Mouse (Mus musculus): ENCODE results near the gene Anpep.

Gene Anpep

GRCm38 (mm10) chr7:79867861-79868260, 7.0 kb upstream of the Anpep start:
- in situ Hi-C loops (cut with MboI, MseI) = no loop called here

DNA sequence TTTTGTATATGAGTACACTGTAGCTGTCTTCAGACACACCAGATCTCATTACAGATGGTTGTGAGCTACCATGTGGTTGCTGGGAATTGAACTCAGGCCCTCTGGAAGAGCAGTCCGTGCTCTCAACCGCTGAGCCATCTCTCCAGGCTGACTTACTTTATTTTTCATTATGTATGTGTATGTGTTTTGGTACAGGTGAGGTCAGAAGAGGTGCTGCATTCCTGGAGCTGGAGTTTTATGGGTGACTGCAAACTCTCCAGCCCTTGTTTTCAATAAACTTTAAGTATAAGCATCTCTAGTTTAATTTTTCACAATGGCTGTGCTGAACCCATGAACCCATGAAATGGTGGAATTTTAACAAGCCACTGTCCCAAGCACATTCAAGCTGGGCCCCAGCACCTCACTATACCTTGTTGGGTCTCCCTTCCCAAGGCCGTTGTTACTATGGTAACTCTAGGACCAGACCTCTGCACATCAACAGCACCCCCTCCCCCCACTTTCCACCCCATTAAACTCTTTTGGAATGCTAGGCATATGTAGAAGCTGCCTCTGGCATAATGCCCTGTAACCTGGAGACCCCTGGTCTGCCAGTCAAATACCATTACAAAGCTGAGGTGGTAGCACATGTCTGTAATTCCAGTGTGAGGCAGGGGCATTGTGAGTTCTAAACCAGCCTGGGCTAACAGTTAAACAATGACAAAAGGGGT, 5.6 kb upstream of the Anpep start:
- in situ Hi-C loops (cut with MboI, MseI) = no loop called here

DNA sequence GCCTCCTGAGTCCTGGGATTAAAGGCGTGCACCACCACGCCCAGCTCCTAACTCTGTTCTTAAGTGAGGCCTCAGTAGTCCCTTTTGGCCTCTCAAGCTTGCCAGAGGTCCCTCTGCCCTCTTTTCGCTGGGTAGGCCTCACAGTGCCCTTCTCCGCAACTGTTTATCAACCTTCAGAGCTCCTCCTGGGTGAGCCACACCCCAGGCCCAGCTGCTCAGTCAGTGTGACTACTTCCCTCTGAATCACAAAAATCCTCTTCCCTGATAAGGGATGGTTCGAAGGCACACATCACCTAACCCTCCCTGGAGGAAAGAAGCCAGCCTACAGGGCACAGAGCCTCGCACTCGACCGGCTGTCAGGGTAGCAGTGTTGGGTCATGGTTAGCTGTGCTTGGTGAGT, 935 bp upstream of the Anpep start:
- in situ Hi-C loops (cut with MboI, MseI) = no loop called here

DNA sequence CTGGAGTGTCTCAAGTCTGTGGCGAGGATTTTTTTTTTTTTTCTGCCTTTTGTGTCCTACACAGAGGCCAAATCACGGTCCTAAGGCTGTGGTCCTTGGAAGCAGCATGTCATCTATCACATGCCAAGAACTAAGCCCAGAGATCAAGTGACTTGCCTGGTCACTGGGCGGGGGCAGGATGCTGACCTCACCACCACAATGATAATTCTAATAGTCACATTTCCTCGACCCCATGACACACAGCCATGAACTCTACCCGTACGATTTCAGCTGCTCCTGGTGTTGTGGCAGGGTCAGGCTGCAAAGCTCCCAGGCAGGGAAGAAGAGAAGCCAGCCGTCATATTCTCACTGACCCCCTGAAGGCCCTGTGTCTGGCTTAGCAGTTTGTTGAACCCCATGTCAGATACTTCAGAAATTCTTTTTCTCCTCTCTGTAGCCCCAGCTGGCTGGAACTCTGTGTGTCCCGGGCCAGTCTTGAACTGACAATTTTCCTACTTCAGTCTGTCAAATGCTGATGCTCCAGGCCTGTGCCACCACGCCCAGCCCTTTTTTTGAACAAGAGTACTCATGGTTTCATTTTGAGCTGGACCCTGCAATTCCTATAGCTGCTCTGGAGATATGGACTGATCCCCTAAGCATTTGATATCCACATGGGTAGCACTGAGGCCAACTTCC, 1.8 kb downstream of the Anpep start:
- in situ Hi-C loops (cut with MboI, MseI) = no loop called here

GRCm38 (mm10) chr7:79858202-79858934, 2.5 kb downstream of the Anpep start:
- in situ Hi-C loops (cut with MboI, MseI) = no loop called here

DNA sequence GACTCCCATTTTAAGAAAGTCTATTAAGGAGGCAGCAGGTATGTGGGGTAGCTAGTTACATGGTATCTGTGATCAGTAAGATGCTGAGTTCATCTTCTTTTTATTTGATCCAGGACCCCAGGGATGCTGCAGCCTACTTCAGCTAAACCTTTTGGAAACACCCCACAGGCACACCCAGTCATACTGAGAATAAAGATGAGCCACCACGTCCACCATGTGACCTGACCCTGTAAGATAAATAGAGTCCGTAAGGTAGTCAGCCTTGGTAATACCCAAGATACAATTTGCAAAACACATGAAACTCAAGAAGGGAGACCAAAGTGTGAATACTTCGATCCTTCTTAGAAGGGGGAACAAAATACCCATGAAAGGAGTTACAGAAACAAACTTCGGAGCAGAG, 4.6 kb downstream of the Anpep start:
- in situ Hi-C loops (cut with MboI, MseI) = no loop called here

- in situ Hi-C loops (cut with MboI, MseI) = no loop called here
Measured at GRCm38 (mm10) chr7:79847456-79848451, 13.1 kb downstream of the Anpep start.

GRCm38 (mm10) chr7:79846342-79846741, 14.5 kb downstream of the Anpep start:
- in situ Hi-C loops (cut with MboI, MseI) = no loop called here

DNA sequence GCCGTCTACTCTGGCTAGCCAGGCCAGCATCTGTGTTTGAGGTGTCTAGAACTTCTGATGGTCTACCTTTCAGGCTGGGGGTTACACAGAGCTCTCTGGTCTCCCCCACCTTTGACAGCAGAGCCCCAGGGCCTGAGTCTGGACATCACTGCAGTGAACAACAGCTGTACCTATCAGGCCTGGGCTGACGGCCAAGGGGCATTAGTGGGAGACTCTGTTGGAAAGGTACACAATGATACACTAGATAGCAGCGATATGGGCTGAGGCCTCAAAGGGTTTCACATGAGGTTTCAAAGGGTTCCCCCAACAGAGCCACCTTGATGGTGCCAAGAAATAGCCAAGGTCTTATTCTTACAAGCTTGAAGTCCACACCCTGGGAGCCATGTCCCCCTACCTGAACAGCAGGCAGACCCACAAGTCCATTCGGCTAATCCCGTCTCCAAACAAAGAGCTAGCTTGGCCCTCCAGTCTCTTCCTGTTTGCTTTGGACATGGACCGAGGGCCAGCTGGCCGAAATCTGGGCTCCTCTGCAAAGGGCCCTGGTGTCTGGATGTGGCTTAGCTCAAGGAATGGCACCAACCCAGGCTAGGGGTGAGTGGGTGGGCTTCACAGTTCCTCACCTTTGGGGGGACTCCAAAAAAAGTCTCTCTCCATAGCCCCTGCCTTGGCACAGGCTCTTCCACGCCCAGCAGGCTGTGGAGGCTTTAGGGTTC, 16.6 kb downstream of the Anpep start:
- in situ Hi-C loops (cut with MboI, MseI) = no loop called here

DNA sequence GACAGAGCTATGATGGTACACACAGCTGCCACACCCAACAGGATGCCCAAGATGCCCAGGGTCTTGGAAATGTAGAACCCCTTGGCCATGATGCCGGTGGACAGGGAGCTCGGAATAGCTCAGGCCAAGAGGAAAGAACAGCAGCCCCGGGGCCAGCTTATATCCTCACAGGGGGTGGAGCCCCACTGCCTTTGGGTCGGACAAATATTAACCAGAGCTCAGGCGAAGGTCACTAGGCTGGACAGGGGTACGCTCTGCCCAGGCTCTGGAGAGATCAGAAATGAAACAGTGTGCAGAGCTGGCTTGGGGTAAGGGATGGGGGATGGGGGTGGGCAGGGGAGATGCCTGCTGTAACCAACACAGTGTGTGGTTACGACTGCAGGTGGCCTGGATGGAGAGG, 18.7 kb downstream of the Anpep start:
- in situ Hi-C loops (cut with MboI, MseI) = no loop called here

DNA sequence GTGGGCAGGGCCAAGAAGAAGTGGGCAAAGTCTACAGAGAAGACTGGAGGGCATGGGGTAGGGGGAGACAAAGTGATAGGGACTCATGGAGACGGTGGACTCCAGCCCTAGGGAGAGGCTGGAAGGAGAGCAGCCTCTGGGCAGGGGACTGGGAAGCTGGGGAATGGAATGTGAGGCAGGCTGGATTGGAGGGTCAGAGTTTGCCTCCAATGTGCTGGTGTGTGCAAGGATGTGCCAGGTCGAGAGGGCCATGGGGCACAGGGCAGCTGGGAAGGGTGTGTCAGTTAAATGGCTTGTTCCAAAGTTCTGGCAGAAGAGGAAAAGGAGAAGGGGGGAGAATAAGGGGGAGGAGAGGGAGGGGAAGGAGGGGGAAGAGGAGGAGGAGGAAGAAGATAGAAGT, 23.6 kb downstream of the Anpep start:
- in situ Hi-C loops (cut with MboI, MseI) = no loop called here

DNA sequence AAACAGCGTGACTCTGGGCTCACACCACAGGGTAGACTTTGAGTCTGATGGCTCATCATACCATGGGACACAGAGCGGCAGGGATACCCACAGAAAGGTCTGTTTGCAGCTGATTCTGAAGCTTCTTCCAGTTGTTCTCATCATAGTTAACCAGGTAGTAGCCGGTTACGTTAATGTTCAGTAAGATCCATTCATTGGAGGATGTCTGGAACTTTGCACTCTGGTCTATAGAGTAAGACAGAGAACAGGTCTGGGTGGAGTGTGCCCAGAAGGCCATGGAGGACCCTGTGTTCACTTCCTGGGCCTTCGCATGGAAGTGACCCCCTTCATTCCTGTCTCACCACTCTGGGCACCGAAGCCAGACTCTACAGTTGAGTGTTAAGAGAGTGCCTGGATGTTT, 25.7 kb downstream of the Anpep start:
- in situ Hi-C loops (cut with MboI, MseI) = no loop called here

GRCm38 (mm10) chr7:79832980-79833379, 27.9 kb downstream of the Anpep start:
- in situ Hi-C loops (cut with MboI, MseI) = no loop called here

DNA sequence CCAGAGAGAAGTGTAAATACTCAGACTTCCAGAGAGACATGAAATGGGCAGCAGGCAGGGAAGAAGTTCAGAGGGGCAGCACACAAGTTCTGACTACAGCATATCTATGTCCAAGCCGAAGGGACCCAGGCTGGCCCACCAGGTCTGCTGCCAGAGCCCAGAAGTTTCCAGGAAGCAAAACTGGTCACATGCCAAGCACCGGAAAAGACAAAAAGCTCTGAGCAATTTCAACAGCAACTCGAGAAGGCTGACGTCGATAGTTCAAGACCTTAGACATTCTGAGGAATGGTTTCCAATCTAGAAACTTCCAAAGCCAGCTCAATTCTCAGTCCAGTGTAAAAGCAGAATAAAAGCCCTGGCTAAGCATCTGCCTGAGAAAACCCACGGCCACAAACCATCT, 29.3 kb downstream of the Anpep start:
- in situ Hi-C loops (cut with MboI, MseI) = no loop called here

DNA sequence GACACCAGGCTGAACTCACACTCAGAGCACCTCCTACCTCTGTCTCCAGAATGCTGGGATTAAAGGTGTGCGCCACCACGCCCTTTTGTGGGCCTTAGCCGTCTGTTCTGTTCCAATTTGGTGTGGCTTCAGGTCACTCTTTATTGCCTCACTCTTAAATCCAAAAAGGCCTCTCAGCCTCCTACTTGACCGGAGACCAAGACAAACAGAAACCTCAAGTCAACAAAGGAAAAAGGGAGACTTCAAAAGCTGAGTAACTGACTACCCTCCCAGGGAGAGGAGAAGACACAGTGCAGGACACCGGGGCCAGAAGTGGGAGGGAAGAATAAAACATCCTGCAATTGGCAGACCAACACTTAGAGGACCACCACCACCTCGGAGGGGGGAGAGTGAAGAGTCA, 29.7 kb downstream of the Anpep start:
- in situ Hi-C loops (cut with MboI, MseI) = no loop called here

DNA sequence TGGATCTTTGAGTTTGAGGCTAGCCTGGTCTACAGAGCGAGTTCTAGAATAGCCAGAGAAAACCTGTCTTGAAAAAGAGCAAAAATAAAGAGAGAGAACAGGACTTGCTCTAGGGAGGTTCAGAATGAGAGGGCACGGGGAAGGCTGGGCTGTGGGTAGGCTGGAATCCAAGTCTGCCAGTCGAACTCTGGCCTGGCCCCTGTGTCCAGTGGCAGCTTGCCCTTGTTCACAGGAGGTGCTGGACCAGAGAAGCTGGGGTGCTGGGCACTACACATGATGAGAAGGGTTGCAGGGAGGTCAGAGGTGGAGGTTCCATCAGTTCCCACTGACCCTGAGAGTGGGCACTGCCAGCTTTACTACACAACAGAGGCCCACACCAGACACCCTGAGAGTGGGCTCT, 32.5 kb downstream of the Anpep start:
- in situ Hi-C loops (cut with MboI, MseI) = no loop called here

DNA sequence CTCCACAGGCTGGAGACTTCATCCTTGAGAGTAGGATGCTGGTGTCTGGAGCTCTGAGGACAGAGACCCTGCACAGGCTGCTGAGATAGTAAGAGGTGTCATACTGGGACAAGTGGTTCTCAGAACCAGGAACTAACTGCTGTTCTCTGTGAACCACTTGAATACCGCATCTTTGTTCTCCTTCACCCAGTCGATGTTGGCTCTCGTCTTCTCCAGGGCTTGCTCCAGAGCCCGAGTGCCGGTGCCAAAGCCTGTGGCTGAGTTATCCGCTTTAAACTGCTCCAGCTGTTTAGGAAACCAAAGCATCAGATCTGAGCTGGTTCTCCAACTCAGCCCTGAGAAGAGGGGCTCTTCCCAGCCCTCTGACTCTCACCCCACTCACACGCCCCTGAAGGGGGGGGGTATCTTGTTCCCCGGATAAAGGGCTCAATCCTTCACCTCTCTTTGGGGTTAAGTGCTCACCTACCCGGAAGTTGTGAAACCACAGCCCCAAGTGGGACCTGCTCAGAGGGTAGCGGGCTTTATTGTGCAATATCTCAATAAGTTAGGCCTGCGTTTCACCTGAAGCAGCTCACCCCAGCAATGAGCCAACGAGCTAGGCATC, 38.7 kb downstream of the Anpep start:
- in situ Hi-C loops (cut with MboI, MseI) = no loop called here

DNA sequence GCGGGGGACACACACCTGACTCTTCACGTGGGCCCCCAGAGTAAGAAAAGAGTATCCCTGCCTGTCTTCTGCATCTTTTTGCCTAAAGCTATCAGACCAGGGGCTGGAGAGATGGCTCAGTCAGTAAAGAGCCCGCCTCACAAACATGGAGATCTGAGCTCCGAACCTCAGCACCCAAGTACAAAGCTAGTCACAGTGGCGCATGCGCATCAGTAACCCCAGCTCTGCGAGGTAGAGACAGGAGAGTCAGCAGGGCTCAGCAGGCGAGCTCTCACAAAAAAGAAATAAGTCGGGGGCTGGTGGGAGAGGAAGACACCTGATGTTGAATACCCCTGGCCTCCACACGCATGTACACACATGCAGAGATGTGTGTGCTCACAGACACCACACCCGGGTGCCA, 40.9 kb downstream of the Anpep start:
- in situ Hi-C loops (cut with MboI, MseI) = no loop called here

- in situ Hi-C loops (cut with MboI, MseI) = no loop called here
Measured at GRCm38 (mm10) chr7:79819515-79819914, 41.3 kb downstream of the Anpep start.

GRCm38 (mm10) chr7:79818321-79818720, 42.5 kb downstream of the Anpep start:
- in situ Hi-C loops (cut with MboI, MseI) = no loop called here

DNA sequence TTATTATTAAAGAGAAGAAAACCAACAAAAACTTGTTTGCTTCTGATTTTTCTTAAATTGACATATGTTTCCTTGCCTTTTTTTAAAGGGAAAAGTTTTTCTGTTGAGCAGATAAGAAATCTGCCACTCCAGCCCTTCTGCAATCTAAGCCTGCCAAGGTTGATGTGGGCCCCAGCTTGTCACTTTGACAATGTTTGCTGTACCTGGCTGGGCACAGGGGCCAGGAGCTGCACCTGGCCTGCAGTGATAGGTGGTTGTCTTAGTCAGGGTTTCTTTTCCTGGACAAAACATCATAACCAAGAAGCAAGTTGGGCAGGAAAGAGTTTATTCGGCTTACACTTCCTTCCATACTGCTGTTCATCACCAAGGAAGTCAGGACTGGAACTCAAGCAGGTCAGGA, 47.5 kb downstream of the Anpep start:
- in situ Hi-C loops (cut with MboI, MseI) = no loop called here
